Mouse (Mus musculus) megakaryocyte-erythroid progenitor cell, adult 5-6 weeks (primary cell): ENCODE measurements around the gene Thoc3. TPM values are rescaled to one million over a fixed set of nuclear protein-coding genes. Genes with fewer than 3 reads are reported as not detected.

ENCODE experiments used
- ATAC-seq: replicated peaks from 2 replicates; pipeline ENCODE4 v1.8.0; 2016; ENCODE audit warnings: mild to moderate bottlenecking, inconsistent platforms; ENCODE audit not compliant: severe bottlenecking, poor library complexity, low FRiP score, low TSS enrichment
- total RNA-seq, 2 experiments: library from RNA; stranded (forward) in 1 of 2; stranded (reverse) in 1 of 2; fragments of 200-1000, 215-1000 nt in 1 of 2; fragments of >200 nt in 1 of 2; fragmentation: Nextera tagmentation in 1 of 2; gene quantifications; 2 replicates each; pipeline ENCODE4 v1.2.3; 2014 to 2017

The Thoc3 gene
- total RNA-seq, 2 experiments from 2014 or later: 40.1 to 62.5 TPM

DNA sequence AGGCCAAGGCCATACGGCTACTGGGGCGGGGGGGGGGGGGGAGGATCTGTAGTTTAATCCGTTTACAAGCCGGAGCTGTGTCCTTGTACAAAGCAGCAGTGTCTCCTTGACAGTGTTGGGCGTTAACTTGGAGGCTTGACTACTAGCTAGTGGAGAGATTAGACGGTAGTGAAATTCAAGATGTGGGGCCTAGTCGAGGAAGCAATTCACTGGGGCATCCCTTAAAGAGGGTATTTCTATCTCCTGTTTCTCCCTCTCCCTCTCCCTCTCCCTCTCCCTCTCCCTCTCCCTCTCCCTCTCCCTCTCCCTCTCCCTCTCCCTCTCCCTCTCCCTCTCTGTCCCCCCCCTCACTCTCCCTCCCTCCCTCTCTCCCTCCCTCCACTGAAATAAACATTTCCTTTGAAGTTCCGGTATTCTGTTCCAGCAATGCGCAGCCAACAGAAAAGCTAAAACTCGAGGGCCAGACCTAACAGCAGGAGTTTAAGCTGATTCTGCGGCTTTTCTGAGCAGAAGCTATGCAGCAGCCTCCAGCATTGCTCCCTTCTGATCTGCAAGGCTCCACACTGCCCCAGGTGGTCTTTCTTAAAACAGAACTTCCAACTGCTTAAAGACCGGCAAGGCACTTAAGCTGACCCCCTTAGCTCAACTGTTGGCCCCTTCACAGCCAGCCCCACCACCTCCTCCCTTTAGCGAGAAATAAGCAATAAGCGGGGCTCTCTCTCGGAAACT is 21.0 kb downstream of the Thoc3 start:
- ATAC-seq: 0 out of 2 replicates have a peak, but pooled peaks have one; percentile 46

DNA sequence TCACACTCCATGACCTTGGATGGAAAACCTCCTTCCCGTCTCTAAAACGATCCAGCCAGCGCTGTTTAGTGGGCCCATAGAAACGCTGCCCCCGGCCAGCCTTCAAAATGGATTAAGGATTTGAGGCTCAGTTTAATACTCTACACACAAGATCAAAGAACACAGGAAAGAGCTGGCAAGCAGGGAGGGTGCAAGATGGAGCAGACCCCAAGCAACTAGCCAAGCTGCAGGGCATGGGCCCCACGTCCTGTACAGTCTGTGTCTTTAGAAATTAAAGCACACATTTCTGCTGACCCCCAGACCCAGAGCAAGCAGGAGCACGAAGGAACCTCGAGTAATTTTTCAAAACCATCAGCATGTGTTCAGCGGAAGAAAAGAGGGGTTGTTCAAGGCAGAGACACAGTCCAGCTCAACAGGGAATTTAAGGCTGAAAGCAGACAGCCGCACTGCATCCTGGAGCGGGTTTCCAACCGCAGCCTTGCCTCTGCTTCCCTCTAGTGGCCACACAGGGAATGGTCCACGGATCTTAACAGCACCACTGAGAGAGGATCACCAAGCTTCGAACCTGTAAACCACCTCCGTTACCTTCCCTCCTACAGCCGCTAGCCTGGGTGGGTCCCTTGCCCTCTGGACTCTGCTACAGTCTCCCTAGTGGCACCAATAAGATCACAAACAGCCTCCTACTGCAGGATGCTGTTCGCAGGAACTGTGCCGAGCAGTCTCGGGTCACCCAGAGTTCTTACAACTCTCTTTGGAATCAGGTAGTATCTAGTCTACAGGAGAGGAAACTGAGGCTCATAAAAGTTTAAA is 21.8 kb downstream of the Thoc3 start:
- ATAC-seq: peak; percentile 95

- ATAC-seq: no peak
These were observed 25.0 kb downstream of the Thoc3 start for GRCm38 (mm10) chr13:54443693-54444092.

DNA sequence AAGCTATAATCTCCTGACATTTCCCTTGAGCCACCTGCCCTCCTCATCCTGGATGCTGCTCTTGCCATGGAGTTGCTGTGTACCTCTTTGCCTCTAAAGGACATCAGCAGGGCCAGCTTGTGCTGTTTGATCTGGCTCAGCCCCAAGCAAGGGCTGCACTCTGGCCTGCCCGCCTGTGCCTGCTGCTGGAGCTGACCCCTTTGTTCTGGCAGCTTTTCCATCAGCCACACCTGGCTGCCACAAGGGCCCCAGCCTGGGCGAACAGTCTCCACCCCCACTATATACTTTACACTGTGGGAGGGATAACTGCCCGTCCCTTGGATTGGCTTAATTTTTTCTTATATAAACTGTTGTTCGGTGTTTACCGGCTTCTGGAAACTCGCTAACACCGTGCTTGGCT is 28.7 kb downstream of the Thoc3 start:
- no peak for ATAC-seq

- no peak for ATAC-seq
These were observed 29.8 kb downstream of the Thoc3 start for GRCm38 (mm10) chr13:54438814-54439213.

- no peak for ATAC-seq
These were observed 31.6 kb downstream of the Thoc3 start for GRCm38 (mm10) chr13:54437083-54437482.

GRCm38 (mm10) chr13:54436666-54437065 is 32.0 kb downstream of the Thoc3 start:
- ATAC-seq: no peak

- no peak for ATAC-seq
These were observed 37.5 kb downstream of the Thoc3 start for GRCm38 (mm10) chr13:54431161-54431560.

- ATAC-seq: no peak
These were observed 38.6 kb downstream of the Thoc3 start for GRCm38 (mm10) chr13:54430051-54430450.

- ATAC-seq: no peak
These were observed 39.9 kb downstream of the Thoc3 start for GRCm38 (mm10) chr13:54428771-54429170.

- no peak for ATAC-seq
These were observed 41.6 kb downstream of the Thoc3 start for GRCm38 (mm10) chr13:54426781-54427655.

DNA sequence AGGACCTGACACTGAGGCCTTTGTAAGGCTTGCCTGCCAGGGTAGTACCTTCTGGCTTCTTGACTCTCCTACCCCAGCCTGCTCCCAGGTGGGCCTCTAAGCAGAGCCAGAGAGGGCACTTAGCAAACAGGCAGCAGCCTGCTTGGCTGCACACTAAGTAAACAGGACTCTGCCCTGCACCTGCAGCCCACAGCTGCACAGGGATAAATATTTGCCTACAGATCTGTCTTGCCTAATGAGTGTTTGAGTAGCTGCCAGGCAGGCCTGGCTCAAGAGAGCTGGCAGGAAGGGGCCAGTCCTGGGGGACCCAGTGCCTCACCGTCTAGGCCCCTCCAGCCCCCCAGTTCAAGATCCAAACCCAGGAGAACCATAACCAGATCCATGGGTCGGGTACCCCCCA is 43.4 kb downstream of the Thoc3 start:
- no peak for ATAC-seq

GRCm38 (mm10) chr13:54420226-54420625 is 48.4 kb downstream of the Thoc3 start:
- no peak for ATAC-seq

GRCm38 (mm10) chr13:54418781-54419327 is 49.8 kb downstream of the Thoc3 start:
- ATAC-seq: no peak

DNA sequence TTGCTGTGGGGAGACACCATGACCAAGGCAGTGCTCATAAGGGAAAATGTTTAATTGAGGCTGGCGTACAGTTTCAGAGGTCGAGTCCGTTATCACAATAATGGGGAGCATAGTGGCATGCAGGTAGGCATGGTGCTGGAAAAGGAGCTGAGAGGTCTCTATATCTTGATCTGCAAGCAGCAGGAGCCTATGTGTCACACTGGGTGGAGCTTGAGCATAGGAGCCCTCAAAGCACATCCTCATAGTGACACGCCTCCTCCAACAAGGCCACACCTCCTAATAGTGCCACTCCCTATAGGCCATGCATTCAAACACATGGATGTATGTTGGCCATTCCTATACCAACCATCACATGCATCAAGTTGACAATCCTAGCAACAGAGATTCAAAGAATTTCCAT is 53.6 kb downstream of the Thoc3 start:
- no peak for ATAC-seq

DNA sequence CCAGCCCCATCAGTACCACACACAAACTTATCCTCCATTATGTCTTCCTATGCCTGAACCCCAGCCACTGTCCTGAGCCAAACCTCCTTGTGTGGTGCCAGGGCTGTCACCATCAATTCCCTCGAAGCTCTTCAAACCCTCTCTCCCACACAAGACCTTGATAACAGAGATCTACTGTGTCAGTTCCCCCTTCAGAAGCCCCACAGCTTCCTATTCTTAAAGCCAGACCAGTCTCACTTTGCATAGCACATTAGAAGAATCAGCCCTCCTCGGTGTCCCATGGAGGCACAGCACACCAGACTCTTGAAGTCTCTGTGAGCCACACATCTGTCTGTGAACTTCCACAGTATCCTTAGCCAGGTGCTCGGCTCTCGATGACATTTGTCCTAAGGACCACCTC is 55.9 kb downstream of the Thoc3 start:
- ATAC-seq: no peak

DNA sequence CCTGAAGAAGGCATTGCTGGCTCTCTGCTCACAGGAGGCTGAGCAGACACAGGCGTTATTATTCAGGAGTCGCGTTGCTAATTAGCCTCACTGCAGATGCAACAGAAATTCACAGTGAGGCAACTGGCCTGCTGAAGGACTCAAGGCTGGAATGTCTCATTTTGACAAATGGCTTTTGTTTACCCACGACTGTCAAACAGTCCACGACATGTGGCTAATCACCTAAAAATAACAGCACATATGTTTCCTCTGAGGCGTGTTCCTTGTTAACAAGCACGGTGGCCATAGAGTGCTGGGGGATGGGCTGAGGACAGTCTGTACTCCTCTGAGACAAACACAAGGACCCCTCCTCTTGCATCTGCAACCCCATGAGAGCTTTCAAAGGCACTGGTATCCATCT is 56.4 kb downstream of the Thoc3 start:
- no peak for ATAC-seq

GRCm38 (mm10) chr13:54411656-54412055 is 57.0 kb downstream of the Thoc3 start:
- no peak for ATAC-seq
